Mouse (Mus musculus): ENCODE data around the gene Pm20d1. TPM values are rescaled to one million over a fixed set of nuclear protein-coding genes. Genes with fewer than 3 reads are reported as not detected.
A peak's percentile ranks its signal among the peaks of the same experiment; 100 is the strongest.
"Not testable (repeated sequence)": the region's sequence is repeated elsewhere in the genome, so short reads cannot be mapped to it uniquely, and the experiment has no call there.

Pm20d1 gene
- polyA plus RNA-seq, 1 experiment from 2014 or later: 1.4 TPM

DNA sequence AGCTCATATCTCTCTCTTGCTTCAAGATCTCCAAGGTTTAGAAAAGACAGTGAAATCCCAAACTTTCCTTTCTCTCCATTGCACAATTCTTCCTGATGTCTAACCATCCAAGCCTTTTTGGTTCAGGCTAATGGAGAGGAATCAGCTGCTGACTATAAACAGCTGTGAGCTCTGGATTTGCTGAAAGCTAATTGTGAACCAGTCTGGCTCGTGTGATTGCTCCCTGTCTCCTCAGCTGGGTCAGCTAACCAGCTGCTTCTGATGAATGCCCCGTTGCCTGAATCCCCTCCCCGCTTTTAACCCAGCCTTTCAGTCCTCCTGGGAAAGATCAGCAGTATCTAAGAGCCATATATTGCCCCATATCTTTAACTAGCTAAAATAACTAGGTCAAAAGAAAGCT is 2.6 kb upstream of the Pm20d1 start:
- no peak for DNase-seq (ENCODE audit: low spot score)

DNA sequence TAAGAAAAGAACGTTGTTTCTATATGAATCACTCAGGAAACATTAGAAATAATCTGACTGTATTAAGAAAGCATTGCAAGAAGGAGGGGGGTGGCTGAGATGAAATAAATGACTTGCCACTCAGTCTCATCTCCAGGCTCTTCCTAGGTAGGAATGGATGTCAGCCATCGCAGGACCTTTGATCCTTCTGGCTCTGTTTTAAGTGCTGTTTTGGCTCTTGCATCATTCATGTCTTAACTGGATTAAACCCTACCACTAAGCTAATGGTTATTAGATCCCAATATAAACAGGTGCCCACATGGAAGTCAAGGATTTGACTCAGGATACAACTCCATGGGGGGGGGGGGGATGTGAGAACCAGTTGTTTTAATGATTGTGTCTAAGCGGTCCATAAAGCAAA is 2.0 kb upstream of the Pm20d1 start:
- no peak for DNase-seq (ENCODE audit: low spot score)

DNA sequence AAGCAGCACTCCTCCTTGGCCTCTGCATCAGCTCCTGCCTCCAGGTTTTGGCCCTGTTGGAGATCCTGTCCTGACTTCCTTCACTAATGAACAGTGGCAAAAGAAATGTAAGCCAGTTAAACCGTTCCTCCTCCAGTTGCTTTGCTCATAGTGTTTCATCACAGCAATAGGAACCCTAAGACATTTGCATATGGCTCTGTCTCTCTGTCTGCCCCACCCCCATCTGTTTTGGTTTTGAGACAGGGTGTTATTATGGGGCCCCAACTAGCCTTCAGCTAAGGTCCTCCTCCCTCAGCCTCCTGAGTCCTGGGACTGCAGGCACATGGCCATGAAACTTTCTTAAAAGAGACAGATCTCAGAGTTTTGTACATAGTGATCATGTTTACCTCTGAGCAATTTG is 2.8 kb downstream of the Pm20d1 start:
- no peak for DNase-seq (ENCODE audit: low spot score)

DNA sequence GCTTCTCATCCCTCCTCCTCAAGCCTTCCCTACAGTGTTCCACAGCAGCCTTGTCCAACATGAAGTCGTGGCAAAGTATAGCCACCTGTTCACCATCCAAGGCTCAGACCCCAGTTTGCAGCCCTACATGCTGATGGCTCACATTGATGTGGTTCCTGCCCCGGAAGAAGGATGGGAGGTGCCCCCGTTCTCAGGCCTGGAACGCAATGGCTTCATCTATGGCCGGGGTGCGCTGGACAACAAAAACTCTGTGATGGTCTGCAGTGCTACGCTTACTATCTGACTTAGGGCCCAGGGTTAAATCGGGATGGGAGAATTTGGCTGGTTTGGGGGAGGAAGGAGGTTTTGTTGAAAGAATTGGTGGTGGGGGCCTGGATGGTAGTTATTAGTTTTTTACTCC is 3.9 kb downstream of the Pm20d1 start:
- DNase-seq (ENCODE audit: low spot score): no peak

DNA sequence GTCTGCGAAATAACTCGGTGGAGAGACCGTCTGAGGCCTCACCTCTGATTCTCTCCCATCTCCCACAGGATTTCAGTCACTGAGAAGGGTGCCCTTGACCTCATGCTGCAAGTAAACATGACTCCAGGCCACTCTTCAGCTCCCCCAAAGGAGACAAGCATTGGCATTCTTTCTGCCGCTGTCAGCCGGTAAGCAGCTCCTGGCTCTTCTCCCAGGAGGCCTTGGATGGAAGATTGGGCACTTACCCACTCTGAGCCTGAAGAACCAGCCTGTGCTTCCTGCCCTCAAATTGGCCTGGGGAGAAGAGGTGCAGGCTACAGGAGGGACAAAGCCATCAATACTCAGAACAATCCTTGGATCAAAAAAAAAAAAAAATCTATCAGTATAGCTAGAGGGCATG is 5.5 kb downstream of the Pm20d1 start:
- no peak for DNase-seq (ENCODE audit: low spot score)

DNA sequence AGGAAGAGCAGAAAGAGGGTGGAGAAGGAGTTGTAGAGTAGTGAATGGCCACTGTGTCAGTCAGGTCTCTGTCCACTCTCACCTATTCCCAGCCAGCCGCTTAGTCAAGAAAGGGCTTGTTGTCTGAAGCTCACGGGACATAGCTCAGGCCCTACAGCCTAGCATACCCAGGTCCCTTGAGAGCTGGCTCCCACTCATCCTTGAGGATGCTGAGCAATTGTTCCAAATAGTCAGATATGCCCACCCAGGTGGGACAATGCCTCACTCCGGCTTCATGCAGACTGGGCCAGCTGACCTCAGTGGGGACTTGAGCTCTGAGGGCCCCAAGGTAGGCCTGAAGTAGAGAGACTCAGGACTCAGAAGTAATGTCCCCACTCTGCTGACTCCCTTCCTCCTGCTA is 7.0 kb downstream of the Pm20d1 start:
- no peak for DNase-seq (ENCODE audit: low spot score)

DNA sequence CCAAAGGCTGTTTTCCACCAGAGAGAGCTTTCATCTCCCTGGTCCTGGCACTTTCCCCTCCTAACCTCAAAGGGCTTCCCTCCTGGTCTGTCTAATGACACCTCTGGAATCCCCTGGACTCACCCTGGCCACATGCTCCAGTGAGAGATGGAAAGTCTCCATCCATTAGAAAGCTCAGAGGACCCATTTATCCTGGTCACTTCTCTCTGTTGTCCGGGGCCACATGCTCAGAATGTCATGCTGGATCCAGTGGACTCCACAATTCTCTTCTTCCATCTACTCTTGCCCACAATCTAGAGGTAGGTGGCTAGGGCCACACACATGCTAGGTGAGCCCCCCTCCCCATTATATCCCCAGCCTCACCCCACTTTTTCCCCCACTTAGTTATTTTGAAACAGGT is 11.8 kb downstream of the Pm20d1 start:
- DNase-seq (ENCODE audit: low spot score): no peak

DNA sequence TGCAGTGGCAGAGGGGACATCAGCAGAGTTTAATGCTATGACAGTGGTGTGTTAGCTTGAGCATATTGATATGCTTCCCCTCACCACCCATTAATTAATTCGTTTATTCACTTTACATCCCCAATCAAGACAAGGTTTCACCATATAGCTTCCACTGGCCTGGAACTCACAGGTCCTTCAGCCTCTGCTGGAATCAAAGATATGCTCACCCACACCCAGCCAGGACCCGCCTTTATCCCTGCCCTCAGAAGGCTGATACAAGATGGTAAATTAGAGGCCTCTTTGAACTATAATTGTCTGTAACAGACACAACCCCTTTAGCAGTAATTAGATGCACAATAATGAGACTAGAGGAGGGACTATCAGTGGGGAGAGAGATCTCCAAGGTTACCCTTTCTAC is 12.5 kb downstream of the Pm20d1 start:
- no peak for DNase-seq (ENCODE audit: low spot score)

DNA sequence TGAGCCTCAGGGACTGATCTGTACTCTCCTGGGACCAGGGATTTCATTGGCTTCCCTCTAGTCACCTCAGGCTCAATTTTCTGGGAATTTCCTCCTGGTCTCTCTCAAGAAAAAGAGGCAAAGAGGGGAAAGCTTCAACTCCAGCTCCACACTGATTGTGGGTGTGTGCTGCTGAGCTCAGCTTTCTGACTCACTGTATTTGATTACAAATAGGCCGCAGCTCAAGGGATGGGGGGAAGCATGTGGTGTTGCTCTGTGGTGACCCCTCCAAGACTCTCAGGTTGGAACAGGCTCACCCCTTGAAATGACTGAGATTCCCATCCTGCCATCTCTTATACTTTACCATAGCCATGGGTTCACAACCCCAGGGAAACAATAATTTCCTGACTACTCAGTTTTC is 14.2 kb downstream of the Pm20d1 start:
- DNase-seq (ENCODE audit: low spot score): no peak

DNA sequence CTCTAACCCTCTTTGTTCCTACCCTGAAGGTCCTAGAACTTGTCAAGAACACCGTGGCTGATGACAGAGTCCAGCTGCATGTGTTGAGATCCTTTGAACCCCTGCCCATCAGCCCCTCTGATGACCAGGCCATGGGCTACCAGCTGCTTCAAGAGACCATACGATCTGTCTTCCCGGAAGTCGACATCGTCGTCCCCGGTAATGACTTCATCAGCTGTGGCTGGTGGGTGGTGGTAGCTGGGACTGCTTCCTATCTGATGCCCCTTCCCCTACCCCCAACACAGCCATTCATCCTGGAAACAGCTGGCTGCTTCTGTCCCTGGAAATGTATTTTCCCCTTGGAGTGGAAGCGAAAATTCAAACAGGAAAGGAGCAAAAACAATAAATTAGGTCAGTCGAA is 14.8 kb downstream of the Pm20d1 start:
- DNase-seq (ENCODE audit: low spot score): no peak

DNA sequence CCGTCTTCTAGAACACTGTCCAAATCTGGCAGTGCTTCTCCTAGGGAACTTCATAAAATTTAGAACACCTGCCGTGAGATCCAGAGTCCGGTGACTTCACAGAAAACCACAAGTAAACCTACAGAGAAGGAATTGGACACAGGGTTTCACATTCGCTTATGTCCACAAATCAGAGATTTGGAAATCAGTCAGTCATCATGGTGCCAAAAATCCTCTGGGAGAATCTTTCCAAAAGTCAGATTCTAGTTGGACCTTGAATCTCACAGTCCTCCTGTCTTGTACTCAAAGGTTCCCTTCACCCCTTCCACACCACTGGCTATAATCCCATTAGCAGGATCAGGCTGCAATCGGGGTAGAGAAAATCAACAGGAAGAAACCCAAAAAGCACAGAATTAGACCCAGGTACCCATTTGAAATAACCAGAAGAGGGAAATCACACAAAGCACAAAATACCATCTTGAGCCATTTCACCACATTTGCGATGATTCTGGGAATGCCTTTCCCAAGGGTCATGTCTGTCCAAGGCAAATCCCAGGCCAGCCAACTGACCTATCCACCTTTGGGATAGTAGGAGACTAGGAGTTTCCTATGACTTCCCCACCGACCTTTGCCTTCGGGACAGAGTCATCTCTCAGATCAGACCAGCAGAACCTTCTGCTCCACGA is 15.6 kb downstream of the Pm20d1 start:
- DNase-seq (ENCODE audit: low spot score): no peak

DNA sequence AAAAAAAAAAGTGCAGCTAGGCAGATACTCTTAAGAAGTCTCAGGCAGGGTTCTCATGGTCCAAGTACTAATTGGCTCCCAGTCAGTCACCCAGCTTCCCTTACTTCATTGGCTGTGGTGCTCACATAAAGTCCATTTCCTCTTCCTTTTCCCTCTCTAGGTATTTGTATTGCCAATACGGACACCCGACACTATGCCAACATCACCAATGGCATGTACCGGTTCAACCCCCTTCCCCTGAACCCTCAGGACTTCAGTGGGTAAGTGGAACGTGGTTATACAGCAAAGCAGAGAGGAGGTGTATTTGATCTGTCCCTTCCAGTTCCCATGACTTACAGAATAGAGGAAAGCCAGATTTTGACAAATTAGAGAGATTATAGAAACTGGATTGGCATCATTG is 16.6 kb downstream of the Pm20d1 start:
- no peak for DNase-seq (ENCODE audit: low spot score)

DNA sequence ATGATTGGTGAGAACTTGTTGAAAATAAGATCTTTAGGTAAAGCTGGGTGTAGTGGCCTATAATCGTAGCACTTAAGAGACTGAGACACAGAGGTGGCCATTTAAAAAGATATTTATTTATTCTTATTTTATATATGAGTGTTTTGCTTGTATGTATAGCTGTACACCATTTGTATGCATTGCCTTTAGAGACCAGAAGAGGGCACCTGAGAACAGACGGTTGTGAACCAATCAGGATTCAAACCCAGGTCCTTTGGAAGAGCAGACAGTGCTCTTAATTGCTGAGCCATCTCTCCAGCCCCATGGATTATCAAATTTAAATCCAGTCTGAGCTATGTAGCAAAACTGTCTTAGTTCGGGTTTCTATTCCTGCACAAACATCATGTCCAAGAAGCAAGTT is 17.0 kb downstream of the Pm20d1 start:
- no peak for DNase-seq (ENCODE audit: low spot score)

DNA sequence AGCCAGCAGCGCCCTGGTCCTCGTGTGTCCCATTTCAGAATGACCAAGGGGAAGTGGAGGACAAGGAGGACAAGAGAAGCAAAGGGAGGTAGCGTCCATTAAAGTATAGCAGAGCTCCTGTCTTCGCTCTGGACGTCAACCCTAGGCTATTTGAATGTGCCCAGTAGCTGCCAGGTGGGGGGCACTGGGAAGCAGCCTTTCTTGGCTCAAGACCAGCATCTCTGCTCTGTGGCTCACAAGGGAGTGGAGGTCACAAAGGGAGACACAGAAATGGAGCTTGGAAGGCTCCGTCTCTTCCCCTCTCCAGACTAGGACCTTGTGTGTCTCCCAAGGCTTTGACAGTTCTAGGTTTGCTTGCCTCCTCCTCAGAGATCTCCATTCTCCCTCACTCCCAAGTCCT is 19.7 kb downstream of the Pm20d1 start:
- DNase-seq (ENCODE audit: low spot score): no peak

DNA sequence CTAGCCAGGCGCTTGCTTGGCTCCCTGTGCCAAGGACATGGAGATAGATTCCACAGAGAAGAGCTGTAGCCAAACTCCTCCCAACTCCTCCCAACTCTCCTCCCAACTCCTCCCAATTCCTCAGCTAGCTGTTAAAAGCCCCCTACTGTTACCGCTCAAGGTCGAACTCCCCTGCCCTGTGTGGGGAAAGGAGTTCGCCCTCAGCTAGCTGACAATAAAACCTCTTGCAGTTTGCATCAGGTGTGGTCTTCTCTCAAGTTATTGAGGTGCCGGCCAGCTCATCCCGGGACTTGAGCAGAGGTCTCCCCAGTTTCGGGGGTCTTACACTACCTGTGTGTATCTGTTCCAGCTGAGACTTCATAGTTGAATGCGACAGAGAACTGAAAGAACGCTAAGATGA is 23.2 kb downstream of the Pm20d1 start:
- DNase-seq (ENCODE audit: low spot score): not testable (repeated sequence)

DNA sequence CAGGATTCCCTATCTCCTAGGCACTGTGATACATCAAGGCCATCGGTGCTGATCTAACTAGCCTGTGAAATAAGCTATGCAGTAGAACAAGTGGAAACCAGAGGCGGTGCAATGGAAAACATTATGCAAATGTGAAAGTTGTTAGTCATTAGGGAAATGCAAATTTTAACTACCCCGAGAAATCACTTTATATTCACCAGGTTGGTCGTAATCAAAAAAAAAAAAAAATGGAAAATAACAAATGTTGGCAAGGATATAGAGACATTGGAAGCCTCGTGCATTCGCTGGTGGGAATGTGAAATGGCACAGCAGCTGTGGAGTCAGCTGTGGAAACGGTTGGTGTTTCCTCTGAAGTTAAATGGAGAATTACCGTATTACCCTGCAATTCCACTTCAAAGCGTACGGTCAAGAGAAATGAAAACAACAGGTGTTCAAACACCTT is 23.7 kb downstream of the Pm20d1 start:
- DNase-seq (ENCODE audit: low spot score): peak; percentile 30

DNA sequence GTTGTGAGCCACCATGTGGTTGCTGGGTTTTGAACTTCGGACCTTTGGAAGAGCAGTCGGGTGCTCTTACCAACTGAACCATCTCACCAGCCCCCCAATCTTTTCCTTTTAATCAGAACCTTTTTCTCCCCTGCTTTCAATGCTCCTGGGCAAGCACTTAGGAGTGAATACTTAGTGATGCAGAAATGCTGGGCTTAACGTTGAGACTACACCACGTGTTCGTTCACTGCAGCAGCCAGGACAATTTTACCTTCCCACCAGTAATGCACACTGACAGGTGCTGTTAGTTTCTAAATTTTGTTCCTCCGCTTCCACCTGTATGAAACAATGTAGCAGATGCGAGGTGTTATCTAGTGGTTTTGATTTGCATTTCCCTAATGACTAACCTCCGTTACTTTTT is 25.1 kb downstream of the Pm20d1 start:
- DNase-seq (ENCODE audit: low spot score): no peak

DNA sequence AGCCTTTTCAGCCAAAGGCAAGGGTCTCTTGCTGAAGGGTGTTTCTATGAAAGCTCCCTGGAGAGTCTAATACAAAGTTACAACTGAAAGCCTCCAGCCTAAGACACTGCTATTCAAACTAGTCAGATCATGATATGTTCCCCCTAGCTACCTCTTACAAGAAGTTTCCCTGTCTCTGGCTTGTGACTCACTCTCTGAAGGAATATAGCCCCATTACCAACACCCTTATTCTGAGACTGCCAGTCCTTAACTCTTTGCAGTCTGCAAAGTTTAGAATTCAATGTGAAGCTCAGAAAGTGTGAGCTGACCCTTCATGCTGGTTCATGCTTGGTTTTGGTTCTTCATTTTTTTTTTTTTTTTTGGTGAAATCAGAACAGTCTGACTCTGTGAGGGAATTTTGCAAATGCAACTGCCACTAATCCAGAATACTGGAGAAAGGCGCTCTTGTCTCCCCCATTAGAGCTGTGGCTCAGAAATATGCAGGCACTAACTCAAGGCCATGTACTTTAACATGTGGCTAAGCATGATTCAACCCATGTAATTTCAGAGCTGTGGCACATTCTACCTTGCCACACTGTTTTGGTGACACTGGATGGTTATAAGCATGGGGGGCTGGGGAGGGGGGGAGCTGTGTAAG is 25.8 kb downstream of the Pm20d1 start:
- no peak for DNase-seq (ENCODE audit: low spot score)

DNA sequence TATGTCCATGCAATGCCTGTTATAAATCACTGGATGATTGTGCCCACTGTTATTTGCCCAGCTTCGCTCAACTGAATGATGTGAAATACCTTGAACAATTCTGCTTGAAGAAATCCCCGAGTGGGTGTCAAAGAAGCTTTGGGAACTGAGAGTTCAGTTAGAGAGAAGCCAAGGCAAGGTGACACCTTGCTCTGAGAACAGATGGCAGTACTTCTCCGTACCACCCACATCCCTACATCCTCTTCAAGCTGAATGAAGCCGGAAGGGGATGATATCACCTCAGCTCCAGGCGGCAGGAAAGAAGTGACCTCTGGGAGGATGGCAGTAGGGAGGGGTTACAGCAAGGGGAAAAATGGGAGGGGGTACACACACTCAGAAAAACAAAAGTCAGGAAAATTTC is 26.4 kb downstream of the Pm20d1 start:
- no peak for DNase-seq (ENCODE audit: low spot score)

DNA sequence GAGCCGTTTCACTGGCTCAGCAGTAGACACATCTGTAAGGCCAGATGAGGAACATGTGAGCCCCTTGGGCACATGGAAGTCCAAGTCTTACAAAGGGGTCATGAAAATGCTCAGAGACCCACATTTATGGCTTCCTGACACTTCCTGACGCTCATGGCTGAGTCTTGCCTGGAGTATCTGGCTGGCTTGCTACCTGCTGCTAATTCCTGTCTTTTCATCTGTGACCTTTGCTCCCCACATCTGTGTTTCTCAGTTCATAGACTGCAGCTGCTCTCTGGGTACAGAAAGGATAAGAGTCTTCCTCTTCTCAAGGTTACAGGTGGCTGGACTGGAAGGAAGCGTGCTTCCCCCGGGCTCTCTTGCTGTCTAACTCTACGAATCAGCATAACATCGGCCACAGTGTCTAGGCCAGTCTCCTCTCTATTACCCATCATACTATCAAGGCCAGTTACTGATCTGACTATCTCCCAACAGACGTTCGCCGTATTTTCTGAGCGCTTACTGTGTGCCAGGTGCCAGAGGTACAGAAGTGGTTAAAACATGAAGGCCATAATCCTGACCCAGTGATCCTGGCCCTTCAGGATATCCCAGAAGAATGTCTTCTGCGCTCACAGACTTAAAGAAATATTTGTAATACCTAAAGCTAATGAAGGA is 27.5 kb downstream of the Pm20d1 start:
- DNase-seq (ENCODE audit: low spot score): peak; percentile 32

DNA sequence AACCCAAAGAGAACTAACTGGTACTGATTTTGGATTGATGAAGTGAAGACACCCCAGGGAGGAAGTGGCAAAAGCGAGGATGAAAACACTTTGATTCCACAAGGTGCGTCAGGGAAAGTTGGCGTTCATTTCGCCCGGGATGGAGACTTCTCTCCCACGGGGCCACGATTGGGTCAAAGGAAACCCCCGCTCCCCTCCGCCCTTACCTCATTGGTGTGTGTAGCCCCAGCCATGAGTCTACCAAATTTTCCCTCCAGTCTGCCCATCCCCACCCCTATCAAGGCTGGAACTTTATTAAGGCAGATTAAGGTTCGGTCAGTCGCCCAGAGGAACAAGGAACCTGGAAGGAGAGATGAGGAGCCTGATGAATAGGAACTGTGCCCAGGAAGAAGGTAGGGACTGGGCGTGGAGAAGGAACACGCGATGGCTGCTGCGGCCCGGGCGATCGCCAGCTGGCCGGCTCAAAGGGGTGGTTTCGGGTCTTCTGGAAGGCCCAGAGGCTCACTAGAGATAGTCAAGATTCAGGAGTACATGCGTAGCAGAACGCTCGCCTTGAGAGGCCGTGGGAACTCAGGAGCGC is 30.1 kb downstream of the Pm20d1 start, which contains the start of gene Slc41a1:
Gene Slc41a1, plus strand, starts transcription at position 287 of the 580 bp plus-strand sequence.
- peak; percentile 24 for DNase-seq (ENCODE audit: low spot score)

DNA sequence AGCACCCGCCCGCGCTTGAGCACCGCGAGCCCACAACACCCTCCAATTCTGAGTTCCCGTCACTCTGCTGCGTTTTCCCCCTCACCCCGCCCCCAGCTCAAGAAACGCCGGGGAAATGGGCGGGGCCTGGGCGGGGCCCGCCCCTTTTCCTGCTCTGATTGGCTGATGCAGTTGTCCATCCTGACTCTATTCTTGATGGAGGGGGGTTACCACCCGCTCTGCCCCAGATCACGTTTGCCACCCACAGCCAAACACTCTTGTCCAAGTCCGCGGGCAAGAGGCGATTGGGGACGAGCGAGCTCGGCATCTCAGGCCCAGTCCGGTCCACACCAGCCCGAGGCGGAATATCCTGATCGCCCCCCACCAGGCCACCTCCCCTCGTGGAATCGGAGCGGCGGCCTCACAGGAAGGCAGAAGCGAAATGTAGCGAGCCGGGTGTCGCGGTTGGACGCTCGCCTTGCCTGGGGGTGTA is 30.6 kb downstream of the Pm20d1 start:
- DNase-seq (ENCODE audit: low spot score): peak; percentile 97

All from thymus, postnatal 0 days (tissue).